Mouse (Mus musculus): ENCODE data around the gene Igf2bp2.

GRCm38 (mm10) chr16:22150421-22150820, 12.7 kb downstream of the Igf2bp2 start:
- no peak for TF ChIP-seq CTCF (IDR thresholded peaks at IDR 0.05; ENCODE audit: borderline replicate concordance, control insufficient read depth, extremely low read depth, insufficient read depth, low read length, poor library complexity)
- TF ChIP-seq POLR2A (IDR thresholded peaks at IDR 0.05; ENCODE audit: control insufficient read depth, extremely low read depth, insufficient read depth, low read length, poor library complexity) = no peak
